Mouse (Mus musculus) liver, adult 2 months (tissue): Measurements from ENCODE around the gene Golgb1.

Source experiments
- CTCF ChIP-seq: fragments of 200-500 bp; IDR thresholded peaks from 2 replicates; pipeline ENCODE4 v1.5.1; 2011; ENCODE audit warnings: low read depth, low read length, control low read depth
- POLR2A ChIP-seq: fragments of 200-500 bp; IDR thresholded peaks from 2 replicates; pipeline ENCODE4 v1.6.1; 2011; ENCODE audit warnings: low read length, control low read depth; ENCODE audit not compliant: insufficient read depth; ENCODE audit errors: extremely low read depth

DNA sequence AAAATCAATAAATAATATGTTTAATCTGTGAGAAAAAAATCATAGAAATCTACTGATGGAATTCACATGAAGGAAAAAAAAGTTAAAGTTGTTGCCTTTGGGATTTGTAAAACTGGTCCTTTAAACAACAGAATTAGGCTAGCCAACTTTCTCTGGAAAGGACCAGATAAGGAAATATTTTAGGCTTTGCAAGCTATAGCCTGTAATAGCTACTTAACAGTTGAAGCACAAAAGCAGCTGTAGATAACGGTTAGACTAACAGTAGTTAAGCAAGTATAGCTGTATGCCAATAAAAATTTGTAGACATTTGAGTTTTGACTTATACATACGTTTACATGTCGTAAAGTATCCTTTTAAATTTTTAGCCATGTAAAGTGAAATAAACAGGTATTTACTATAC, 11.4 kb upstream of the Golgb1 start:
- TF ChIP-seq POLR2A (no peak), CTCF (no peak)
